Mouse (Mus musculus) c-Kit-positive CD71-positive TER-119-positive erythroid progenitor cells, embryonic 14.5 days (primary cell): ENCODE results near the gene Syt13.

ENCODE experiments used
- DNase-seq: peaks from one replicate; pipeline ENCODE4 v3.0.0-alpha.2; 2013; ENCODE audit warnings: low spot score

Gene Syt13

GRCm38 (mm10) chr2:92924677-92925259 lies 9.9 kb downstream of the Syt13 start:
- no peak for DNase-seq

- no peak for DNase-seq
Measured at GRCm38 (mm10) chr2:92929696-92930095, 14.8 kb downstream of the Syt13 start.

- no peak for DNase-seq
Measured at GRCm38 (mm10) chr2:92931061-92931460, 16.2 kb downstream of the Syt13 start.

- no peak for DNase-seq
Measured at GRCm38 (mm10) chr2:92933379-92933778, 18.5 kb downstream of the Syt13 start.

GRCm38 (mm10) chr2:92934312-92934982 lies 19.5 kb downstream of the Syt13 start:
- no peak for DNase-seq

GRCm38 (mm10) chr2:92935483-92935882 lies 20.6 kb downstream of the Syt13 start:
- no peak for DNase-seq

- no peak for DNase-seq
Measured at GRCm38 (mm10) chr2:92938063-92938462, 23.2 kb downstream of the Syt13 start.

GRCm38 (mm10) chr2:92938827-92939226 lies 23.9 kb downstream of the Syt13 start:
- no peak for DNase-seq

GRCm38 (mm10) chr2:92940963-92941362 lies 26.1 kb downstream of the Syt13 start:
- no peak for DNase-seq

GRCm38 (mm10) chr2:92941463-92941862 lies 26.6 kb downstream of the Syt13 start:
- DNase-seq, result no peak

- no peak for DNase-seq
Measured at GRCm38 (mm10) chr2:92943406-92943805, 28.5 kb downstream of the Syt13 start.

- DNase-seq, result no peak
Measured at GRCm38 (mm10) chr2:92944356-92944755, 29.5 kb downstream of the Syt13 start.

- no peak for DNase-seq
Measured at GRCm38 (mm10) chr2:92945125-92945746, 30.3 kb downstream of the Syt13 start.

GRCm38 (mm10) chr2:92945824-92946598 lies 31.1 kb downstream of the Syt13 start:
- DNase-seq, result no peak

- DNase-seq, result no peak
Measured at GRCm38 (mm10) chr2:92947981-92948698, 33.2 kb downstream of the Syt13 start.

- DNase-seq, result no peak
Measured at GRCm38 (mm10) chr2:92948699-92949300, 33.9 kb downstream of the Syt13 start.

- DNase-seq, result no peak
Measured at GRCm38 (mm10) chr2:92949518-92949917, 34.6 kb downstream of the Syt13 start.

- no peak for DNase-seq
Measured at GRCm38 (mm10) chr2:92953450-92953849, 38.6 kb downstream of the Syt13 start.

GRCm38 (mm10) chr2:92954404-92955114 lies 39.7 kb downstream of the Syt13 start:
- DNase-seq, result peak; percentile 47

- no peak for DNase-seq
Measured at GRCm38 (mm10) chr2:92956943-92957342, 42.0 kb downstream of the Syt13 start.

- DNase-seq, result no peak
Measured at GRCm38 (mm10) chr2:92958640-92959039, 43.7 kb downstream of the Syt13 start.
